Mouse (Mus musculus): Measurements from ENCODE around the gene LTO1. TPM values are rescaled to one million over a fixed set of nuclear protein-coding genes. Genes with fewer than 3 reads are reported as not detected.

Gene LTO1
- polyA plus RNA-seq, 1 experiment from 2014 or later, result 19.8 TPM

DNA sequence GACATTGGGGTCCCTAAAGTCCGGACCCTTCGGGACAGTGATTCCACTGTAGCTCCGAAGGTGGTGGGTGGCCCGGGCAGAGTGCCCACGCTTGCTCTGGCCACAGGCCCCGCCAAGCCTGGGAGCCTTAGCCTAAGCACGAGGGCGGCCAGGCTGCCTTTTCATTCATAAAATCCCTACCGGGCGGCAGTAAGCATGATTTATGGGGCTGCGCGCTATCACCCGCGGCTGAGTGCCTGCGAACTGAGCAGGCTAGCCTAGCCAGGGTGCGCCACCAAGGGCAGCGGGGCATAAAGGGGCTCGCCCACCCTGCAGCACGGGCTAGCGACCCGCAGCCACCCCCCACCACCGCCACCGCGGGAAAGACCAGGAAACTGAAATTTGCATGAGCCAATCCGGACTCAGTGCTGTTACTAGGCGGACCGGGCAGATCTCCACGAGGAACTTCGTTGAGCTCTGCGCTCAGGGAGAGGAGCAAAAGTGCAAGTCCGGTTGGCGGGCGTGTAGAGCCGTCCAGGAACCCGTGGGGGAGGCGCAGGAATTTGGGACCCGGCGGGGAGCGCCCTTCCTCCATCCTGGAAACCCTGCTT lies 26.4 kb downstream of the LTO1 start:
- Histone ChIP-seq H3K27ac (peak overlapping the region; percentile 92), H3K27me3 (no peaks in the 10 kb centered on the region), H3K4me1 (replicated peaks) (peaks cover 48% of the 10 kb centered on the region), H3K4me3 (peak overlapping the region; percentile 72), H3K36me3 (peaks cover 9% of the 10 kb centered on the region; the same call in 1 of the 2 replicates), H3K9me3 (replicated peaks) (no peaks in the 10 kb centered on the region), H3K4me2 (peak overlapping the region; percentile 87), H3K9ac (peak overlapping the region; percentile 65)
- peak; percentile 83 for ATAC-seq (replicated peaks; ENCODE audit: insufficient number of reproducible peaks, insufficient read depth, low FRiP score, low read depth)
- whole genome bisulfite sequencing, result under 1% methylated on average over 39 of the region's 39 CpGs

DNA sequence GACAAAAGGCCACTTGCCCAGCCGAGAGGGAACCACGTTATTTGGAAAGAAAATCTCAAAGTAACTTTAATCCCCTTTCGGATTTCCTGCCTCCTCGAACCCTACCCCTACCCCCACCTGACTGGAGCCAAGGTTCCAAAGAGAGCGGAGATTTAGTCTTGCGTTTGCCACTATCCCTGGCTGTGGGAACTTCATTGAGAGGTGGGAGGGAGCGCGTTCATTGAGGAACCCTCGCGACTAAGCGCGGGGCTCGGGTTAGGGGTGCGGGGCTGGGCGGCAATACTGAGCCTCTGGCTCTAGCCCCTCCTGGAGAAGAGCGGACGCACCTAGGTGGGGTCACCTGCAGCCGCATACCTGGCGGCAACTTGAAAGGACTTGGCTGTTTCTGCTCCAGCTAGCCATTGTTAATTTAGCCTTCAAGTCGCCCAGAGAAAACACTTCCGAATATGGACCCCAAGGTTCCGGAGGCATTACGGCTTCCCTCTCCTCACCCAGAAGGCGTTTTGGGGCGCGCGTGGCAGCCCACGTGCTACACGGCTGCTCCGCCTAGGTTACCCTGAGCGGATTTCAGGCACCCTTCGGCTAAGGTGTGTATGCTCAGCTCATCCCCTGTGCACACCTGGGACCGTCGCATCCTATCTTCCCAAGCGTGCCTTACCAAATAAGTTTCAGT lies 27.3 kb downstream of the LTO1 start:
- H3K27ac ChIP-seq, result peak overlapping the region; percentile 92
- ATAC-seq (replicated peaks; ENCODE audit: insufficient number of reproducible peaks, insufficient read depth, low FRiP score, low read depth), result no peak
- no peaks in the 10 kb centered on the region; the same call in 1 of the 2 replicates for H3K36me3 ChIP-seq
- H3K27me3 ChIP-seq, result no peaks in the 10 kb centered on the region
- under 1% methylated on average over 35 of the region's 35 CpGs for WGBS
- H3K4me3 ChIP-seq, result peak overlapping the region; percentile 72
- H3K4me2 ChIP-seq, result peak overlapping the region; percentile 87
- peak overlapping the region; percentile 31 for H3K9ac ChIP-seq
- no peaks in the 10 kb centered on the region for H3K9me3 ChIP-seq (replicated peaks)
- peaks cover 43% of the 10 kb centered on the region for H3K4me1 ChIP-seq (replicated peaks)

- H3K4me2 ChIP-seq, result peak overlapping the region; percentile 87
- no peak for ATAC-seq (replicated peaks; ENCODE audit: insufficient number of reproducible peaks, insufficient read depth, low FRiP score, low read depth)
Observed at GRCm38 (mm10) chr7:144942744-144943135, 27.8 kb downstream of the LTO1 start.

DNA sequence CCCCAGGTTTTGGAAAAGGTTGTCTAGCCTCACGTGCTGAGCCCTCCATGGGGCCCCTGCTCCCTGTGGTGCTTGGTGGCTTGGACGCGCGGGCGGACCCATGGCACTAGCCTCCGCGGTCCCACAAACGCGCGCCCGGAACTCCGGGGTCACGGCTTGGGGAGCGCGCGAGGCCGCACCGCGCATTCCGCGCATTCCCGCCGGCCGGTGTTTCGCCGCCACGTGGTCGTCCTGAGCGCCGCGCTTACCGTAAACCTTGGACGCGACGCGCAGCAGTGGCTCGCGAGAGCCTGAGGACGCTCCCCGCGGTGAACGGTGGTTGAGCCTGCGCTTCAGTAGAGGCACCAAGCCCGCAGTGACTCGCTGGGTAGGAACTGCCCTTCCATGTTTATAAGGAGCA lies 28.4 kb downstream of the LTO1 start:
- peak overlapping the region; percentile 72 for H3K4me3 ChIP-seq
- no peaks in the 10 kb centered on the region for H3K36me3 ChIP-seq
- peak overlapping the region; percentile 31 for H3K9ac ChIP-seq
- H3K27ac ChIP-seq, result peak overlapping the region; percentile 92
- WGBS, result 0% methylated on average over 45 of the region's 45 CpGs
- H3K9me3 ChIP-seq (replicated peaks), result no peaks in the 10 kb centered on the region
- peak overlapping the region; percentile 87 for H3K4me2 ChIP-seq
- ATAC-seq (replicated peaks; ENCODE audit: insufficient number of reproducible peaks, insufficient read depth, low FRiP score, low read depth), result peak; percentile 28; the same call in 1 of the 2 replicates
- H3K27me3 ChIP-seq, result no peaks in the 10 kb centered on the region
- H3K4me1 ChIP-seq (replicated peaks), result peaks cover 38% of the 10 kb centered on the region

More at GRCm38 (mm10) chr7:144942744-144943135, 27.8 kb downstream of the LTO1 start:
- Histone ChIP-seq H3K27me3 (no peaks in the 10 kb centered on the region), H3K9me3 (replicated peaks) (no peaks in the 10 kb centered on the region), H3K4me3 (peak overlapping the region; percentile 72), H3K27ac (peak overlapping the region; percentile 92), H3K9ac (peak overlapping the region; percentile 31), H3K36me3 (no peaks in the 10 kb centered on the region), H3K4me1 (replicated peaks) (peaks cover 40% of the 10 kb centered on the region)
- 2% methylated on average over 20 of the region's 20 CpGs for WGBS

DNA sequence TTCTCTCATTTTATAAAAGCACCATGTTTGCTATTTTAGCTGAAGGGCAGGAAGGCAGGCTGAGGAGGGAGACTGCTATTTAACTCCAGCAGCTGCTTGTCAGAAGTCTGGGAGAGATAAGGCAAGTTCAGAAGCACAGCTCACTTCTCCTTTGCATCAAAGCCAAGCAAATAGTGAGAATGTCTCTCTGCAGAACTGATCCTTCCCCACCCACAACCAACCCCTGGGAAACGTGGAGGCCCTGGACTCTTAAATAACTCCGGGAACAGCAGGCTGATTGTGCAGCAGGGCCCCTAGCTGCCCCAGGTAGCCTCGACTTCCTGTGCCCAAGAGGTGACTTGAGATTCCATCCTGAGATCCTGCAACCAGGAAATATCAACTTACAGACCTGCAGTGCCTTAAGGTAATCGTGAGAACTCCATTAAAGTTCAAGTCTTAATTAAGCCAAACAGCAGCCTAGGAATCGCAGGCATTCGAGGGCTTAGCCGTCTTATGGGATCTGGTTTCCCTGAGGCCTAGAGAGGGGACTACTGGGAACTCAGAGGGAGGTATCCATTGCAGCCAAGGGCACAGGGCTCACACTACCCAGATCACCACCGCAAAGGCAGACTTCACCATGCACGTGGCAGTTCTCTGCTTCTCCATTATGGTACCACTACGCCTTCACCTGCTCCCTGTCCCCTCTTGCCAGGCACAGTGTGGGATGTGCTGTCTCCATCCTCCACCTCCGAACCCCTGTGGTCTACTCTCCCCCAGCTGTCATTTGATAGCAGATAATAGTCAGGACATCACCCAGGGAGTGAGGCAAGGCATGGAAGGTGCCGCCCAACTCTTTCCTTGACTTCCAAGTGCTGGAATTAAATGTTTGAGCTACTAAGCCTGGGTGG lies 43.9 kb downstream of the LTO1 start:
- H3K9me3 ChIP-seq (replicated peaks), result no peaks in the 10 kb centered on the region
- H3K27ac ChIP-seq, result no peak overlapping the region
- no peak overlapping the region for H3K4me2 ChIP-seq
- WGBS, result 53% methylated on average over 12 of the region's 12 CpGs
- H3K9ac ChIP-seq, result no peak overlapping the region
- no peaks in the 10 kb centered on the region for H3K27me3 ChIP-seq
- H3K4me1 ChIP-seq (replicated peaks), result peaks cover 7% of the 10 kb centered on the region
- H3K4me3 ChIP-seq, result no peak overlapping the region
- ATAC-seq (replicated peaks; ENCODE audit: insufficient number of reproducible peaks, insufficient read depth, low FRiP score, low read depth), result no peak
- no peaks in the 10 kb centered on the region for H3K36me3 ChIP-seq

GRCm38 (mm10) chr7:144963911-144964310 lies 49.0 kb downstream of the LTO1 start:
- peaks cover under 1% of the 10 kb centered on the region; the same call in 1 of the 2 replicates for H3K4me1 ChIP-seq (replicated peaks)
- H3K27ac ChIP-seq, result no peak overlapping the region
- no peak overlapping the region for H3K4me3 ChIP-seq
- no peak overlapping the region for H3K4me2 ChIP-seq
- H3K9me3 ChIP-seq (replicated peaks), result no peaks in the 10 kb centered on the region
- H3K9ac ChIP-seq, result no peak overlapping the region
- no peaks in the 10 kb centered on the region for H3K27me3 ChIP-seq
- WGBS, result 76% methylated on average over 1 of the region's 1 CpGs
- no peak for ATAC-seq (replicated peaks; ENCODE audit: insufficient number of reproducible peaks, insufficient read depth, low FRiP score, low read depth)
- H3K36me3 ChIP-seq, result no peaks in the 10 kb centered on the region

DNA sequence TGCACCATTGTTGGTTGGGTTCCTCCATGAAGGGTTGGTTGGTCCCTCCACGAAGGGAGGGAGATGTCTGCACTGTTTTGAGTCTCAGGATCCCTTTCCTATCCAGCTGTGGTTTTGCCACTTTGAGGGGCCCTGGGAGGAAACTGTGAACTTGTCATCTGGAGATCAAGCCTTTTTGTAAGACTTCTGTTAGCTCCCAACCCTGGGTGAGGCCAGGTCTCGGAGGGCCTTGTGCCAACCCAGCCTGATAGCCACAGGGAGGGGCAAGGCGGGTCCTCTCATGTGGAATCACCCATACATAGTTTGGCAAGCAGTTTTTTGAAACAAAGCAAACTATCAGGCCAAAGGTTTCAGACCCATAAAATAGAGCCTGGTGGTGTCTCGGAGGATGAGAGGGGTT lies 49.4 kb downstream of the LTO1 start:
- no peaks in the 10 kb centered on the region for H3K9me3 ChIP-seq (replicated peaks)
- H3K9ac ChIP-seq, result no peak overlapping the region
- H3K27ac ChIP-seq, result no peak overlapping the region
- WGBS, result 81% methylated on average over 4 of the region's 4 CpGs
- H3K4me1 ChIP-seq (replicated peaks), result no peaks in the 10 kb centered on the region
- no peaks in the 10 kb centered on the region for H3K36me3 ChIP-seq
- ATAC-seq (replicated peaks; ENCODE audit: insufficient number of reproducible peaks, insufficient read depth, low FRiP score, low read depth), result no peak
- no peak overlapping the region for H3K4me3 ChIP-seq
- H3K4me2 ChIP-seq, result no peak overlapping the region
- no peaks in the 10 kb centered on the region for H3K27me3 ChIP-seq

DNA sequence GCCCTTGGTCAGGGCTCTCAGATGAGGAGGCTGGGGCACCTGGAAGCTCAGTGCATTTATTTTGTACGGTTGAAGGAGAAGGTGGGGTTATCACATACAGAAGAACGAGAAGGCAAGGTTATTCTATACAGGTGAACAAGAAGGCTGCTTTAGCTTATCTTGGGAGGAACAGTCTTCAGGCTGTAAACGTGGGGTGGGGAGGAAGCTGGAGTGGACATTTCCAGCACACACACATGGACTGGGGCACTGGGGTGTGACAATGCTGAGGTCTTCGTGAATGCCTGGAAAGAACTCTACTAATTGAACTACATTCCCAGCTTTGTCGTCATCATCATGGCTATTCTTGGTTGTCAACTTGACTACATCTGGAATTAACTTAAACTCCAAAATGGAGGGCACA lies 51.0 kb downstream of the LTO1 start:
- H3K9ac ChIP-seq, result no peak overlapping the region
- no peaks in the 10 kb centered on the region for H3K9me3 ChIP-seq (replicated peaks)
- ATAC-seq (replicated peaks; ENCODE audit: insufficient number of reproducible peaks, insufficient read depth, low FRiP score, low read depth), result no peak
- H3K27me3 ChIP-seq, result no peaks in the 10 kb centered on the region
- H3K4me2 ChIP-seq, result no peak overlapping the region
- H3K4me1 ChIP-seq (replicated peaks), result no peaks in the 10 kb centered on the region
- no peak overlapping the region for H3K4me3 ChIP-seq
- WGBS, result 78% methylated on average over 5 of the region's 5 CpGs
- no peak overlapping the region for H3K27ac ChIP-seq
- no peaks in the 10 kb centered on the region for H3K36me3 ChIP-seq

DNA sequence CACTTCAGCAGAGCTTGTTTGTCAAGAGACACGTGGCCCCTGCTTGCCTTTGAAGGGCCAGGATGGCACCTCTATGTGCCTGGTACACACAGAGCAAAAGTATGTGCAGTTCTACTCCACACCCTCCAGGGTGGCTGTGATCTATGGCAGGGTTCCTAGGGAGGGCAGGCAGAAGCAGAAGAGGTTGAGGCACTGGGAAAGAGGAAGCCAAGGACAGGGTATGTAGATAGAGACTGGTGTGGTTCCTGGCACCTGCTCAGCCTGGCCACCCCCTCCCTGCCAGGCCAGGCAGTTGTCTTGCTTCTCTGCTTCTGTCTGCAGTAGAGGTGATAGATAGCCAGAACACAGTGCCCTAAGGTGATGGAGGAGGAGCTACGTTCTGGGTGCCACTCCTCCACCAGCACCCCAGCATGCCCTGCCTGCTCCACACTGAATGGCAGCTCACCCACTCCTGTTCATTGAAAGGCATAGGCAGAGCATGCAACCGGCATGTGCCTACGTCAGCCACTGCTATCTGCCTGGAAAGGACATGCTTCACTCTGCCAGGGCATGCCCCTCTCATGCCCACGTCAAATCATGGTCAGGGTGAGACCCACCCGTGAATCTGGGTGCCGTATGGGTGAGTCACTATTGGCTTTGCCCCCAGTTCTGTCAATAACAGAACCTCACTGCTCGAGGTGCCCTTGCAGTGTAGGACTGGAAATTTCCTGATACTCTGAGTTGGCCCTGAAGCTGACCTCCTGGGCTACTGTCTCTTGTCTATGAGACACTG lies 56.3 kb downstream of the LTO1 start:
- Histone ChIP-seq H3K27me3 (no peaks in the 10 kb centered on the region), H3K9me3 (replicated peaks) (no peaks in the 10 kb centered on the region), H3K27ac (no peak overlapping the region), H3K4me2 (no peak overlapping the region), H3K36me3 (no peaks in the 10 kb centered on the region), H3K4me1 (replicated peaks) (no peaks in the 10 kb centered on the region), H3K9ac (no peak overlapping the region), H3K4me3 (no peak overlapping the region)
- WGBS, result 63% methylated on average over 8 of the region's 8 CpGs
- peak; percentile 29; the same call in 1 of the 2 replicates for ATAC-seq (replicated peaks; ENCODE audit: insufficient number of reproducible peaks, insufficient read depth, low FRiP score, low read depth)

- 42% methylated on average over 2 of the region's 2 CpGs for WGBS
- Histone ChIP-seq H3K27ac (no peak overlapping the region), H3K4me1 (replicated peaks) (no peaks in the 10 kb centered on the region), H3K9ac (no peak overlapping the region), H3K9me3 (replicated peaks) (no peaks in the 10 kb centered on the region), H3K4me2 (no peak overlapping the region), H3K4me3 (no peak overlapping the region), H3K27me3 (no peaks in the 10 kb centered on the region), H3K36me3 (no peaks in the 10 kb centered on the region)
- no peak for ATAC-seq (replicated peaks; ENCODE audit: insufficient number of reproducible peaks, insufficient read depth, low FRiP score, low read depth)
Observed at GRCm38 (mm10) chr7:144971769-144972168, 56.9 kb downstream of the LTO1 start.

DNA sequence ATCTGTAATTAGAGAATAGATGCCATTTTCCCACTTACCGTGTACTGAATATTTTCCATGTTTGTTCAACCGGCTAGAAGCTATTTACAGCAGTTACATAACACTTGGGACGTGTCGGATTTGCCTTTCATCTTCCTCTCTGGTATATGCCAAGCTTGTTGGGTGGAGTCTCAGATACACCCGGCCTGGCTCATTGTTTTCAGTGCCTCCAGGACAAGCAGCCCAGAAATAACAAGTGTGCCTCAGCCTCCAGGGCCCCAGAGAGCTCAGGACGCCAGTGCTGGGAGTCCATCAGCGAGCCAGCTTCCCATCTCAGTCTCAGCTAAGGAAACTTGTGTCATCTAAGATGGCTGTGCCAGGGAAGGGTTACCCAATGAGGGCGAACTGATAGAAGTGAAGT lies 58.6 kb downstream of the LTO1 start:
- 46% methylated on average over 8 of the region's 8 CpGs for WGBS
- Histone ChIP-seq H3K27ac (no peak overlapping the region), H3K4me2 (no peak overlapping the region), H3K9me3 (replicated peaks) (no peaks in the 10 kb centered on the region), H3K36me3 (no peaks in the 10 kb centered on the region), H3K4me1 (replicated peaks) (no peaks in the 10 kb centered on the region), H3K27me3 (no peaks in the 10 kb centered on the region), H3K9ac (no peak overlapping the region), H3K4me3 (no peak overlapping the region)
- no peak for ATAC-seq (replicated peaks; ENCODE audit: insufficient number of reproducible peaks, insufficient read depth, low FRiP score, low read depth)
